Mouse (Mus musculus) stomach, postnatal 0 days (tissue): Measurements from ENCODE around the gene Zfp239.

Source experiments
- CTCF ChIP-seq: IDR thresholded peaks from 2 replicates; pipeline ENCODE4 v1.5.1; 2016; ENCODE audit warnings: antibody characterized with exemption, low read depth, mild to moderate bottlenecking, moderate library complexity
- EP300 ChIP-seq: optimal IDR thresholded peaks from 2 replicates; pipeline ENCODE3; 2016; ENCODE audit warnings: antibody characterized with exemption

DNA sequence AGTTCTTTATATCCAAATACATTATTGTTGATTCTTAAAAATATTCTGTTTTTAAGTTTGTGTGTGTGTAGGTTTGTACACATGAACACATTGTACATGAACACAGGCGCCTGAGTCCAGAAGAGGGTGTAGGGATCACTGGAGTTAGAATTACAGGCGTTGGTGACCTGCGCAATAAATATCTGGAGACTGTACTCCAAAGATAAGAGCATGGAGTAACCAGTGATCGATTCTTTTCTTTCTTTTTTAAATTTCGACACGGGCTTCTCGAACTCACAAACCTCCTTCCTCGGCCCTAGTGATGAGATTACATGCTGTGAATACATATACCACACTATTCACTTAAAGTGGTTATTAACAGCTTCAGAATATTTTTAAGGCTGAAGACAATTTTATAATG lies 565 bp downstream of the Zfp239 start:
- TF ChIP-seq EP300, result no peak
- TF ChIP-seq CTCF, result no peak
